Mouse (Mus musculus) adrenal gland (tissue): ENCODE measurements at regions not wholly inside any gene's neighbourhood (a gene's known extent, or its start where the extent isn't known, plus 50 kb on each side); places are given as distances from the start of the nearest gene placed in this dataset.

ENCODE experiments used
- intact Hi-C: fragments of 180-260 bp; cut with DNase I; formaldehyde crosslinking; loops from one replicate; pipeline ENCODE4 v1.15.1; 2025

DNA sequence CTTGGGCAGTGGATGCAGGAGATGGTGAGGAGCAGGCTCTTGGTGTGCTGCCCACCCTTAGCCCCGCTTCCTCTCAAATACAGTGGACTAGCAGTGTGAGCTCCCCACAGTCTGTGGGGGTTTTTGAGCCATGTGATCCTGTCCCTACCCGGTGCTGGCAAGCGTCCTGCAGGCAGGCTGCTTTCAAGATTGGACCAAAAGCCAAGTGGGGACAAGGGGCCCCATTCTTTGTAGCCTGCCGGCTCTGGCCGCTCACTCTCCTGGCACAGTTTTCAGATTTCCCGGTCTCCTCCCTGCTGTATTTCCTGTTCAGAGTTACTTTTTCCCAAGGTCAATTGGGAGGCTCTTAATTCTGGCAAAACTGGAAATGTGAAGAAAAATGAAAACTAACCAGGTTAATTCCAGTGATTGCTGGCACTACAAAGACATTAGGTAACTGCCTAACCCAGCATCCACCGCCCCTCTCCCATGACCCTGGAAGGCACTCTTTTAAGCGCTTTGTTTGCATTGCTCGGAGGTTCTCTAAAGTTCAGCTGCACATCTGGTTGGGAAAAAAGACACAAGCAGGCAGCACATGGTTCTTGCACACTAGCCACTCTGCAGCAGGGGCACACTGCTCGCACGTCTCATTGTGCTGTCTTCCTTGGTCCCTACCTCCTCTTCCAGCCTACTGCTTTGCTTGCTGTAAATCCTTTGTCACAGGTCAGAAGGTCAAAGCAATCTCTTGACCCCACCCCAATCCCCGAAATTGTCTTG is 105.6 kb downstream of the Rassf10 start:
- intact Hi-C loops, result no loop called here

DNA sequence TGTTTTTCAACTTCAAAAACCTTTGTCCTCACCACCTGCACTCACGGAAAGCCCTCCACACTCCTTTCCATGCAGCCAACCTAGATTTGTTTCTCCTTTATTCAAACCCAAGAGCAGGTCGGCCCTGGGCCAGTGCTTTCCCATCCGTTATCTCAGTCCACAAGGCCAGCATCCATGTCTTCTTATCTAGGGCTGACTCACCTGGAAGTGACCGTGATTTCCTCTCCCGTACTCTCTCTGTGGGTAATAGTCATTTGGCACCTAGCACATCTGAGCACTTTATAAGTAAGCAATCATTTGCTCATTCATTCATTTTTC is 106.2 kb downstream of the Rassf10 start:
- intact Hi-C loops, result no loop called here

DNA sequence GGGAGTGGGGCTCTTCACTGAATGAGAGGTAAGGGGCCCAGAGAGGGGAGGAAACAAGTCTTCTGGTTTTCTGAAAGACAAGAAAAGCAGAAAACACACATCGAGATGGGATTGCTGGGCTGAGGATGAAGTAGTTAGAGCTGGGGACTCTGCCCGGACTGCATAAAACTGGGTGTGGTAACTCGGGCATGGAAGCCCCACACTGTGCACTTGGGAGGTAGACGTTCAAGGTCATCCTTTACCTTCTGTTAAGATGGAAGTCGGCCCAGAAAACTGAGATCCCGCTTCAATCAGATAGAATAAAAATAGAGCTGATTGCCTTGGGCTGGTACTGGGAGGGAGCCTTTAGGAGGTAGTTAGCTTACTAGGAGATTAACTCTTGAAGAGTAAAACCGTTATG is 107.2 kb downstream of the Rassf10 start:
- intact Hi-C loops, result no loop called here

DNA sequence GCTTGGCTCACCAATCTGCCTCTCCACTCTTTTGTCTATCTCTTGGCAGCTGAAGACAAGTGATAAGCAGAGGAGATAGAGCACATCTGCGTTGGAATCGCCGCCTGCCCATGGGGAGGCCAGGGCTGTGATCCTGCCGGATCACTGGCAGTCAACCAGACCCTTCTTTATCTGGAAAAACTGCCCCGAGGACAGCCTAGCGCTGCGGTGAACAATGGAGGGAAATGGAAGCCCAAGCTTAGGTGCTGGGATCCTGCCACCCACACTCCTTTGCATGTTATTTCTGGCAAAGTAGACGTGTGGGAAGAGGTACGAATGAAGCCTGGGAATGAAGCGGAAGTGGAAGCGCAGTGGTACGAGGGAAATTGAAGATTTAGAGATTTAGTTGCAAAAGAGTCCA is 112.8 kb downstream of the Rassf10 start:
- intact Hi-C loops, result loop anchor here (5.0 kb wide), 1 partner anchor 61 kb away; no protein-coding TSS in a partner anchor

DNA sequence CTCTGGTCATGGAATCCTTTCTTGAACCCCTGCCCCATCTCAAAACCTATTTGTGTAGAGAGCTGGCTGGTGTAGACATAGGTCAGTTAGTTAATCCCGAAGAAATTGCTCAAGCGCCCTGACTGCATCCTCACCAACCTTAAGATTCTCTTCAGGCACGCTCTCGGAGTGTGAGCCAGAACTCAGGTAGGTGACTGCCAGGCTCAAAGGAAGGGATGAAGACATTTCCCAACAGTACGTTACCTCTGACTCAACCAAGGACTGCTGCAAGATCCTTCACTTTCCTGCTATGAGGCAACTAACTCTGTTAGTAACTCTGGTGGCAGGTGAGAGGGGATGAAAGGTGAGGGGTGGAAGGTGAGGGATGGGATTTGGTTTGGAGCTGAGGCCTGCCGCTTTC is 114.5 kb downstream of the Rassf10 start:
- intact Hi-C loops, result loop anchor here (5.0 kb wide), 1 partner anchor 59 kb away; no protein-coding TSS in a partner anchor

DNA sequence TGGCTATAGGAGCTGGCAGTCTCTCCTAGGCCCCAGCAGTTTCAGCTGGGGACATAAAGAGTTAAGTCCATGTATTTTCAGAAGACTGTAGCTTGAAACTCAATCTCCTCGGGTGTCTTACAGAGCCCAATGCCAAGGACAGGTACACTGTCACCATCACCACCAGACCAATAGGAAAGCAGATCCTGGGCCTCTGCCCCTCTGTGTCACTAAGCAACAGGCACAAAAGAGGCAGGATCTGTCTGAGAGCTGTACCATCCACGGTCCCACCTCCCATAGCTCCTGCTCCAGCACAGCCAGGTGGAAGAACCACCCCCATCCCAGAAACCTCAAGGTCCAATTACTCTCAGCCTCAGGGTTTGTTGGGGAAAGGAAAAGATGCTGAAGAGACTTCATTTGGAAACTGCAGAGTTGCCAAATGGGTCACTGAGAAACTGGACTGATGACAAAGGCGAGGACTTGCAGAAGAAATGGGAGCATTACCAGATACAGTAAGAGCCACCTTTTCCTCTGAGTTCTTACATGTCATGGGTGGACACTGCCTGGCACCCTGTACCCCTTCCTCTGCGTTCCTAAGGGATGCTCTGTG is 115.7 kb downstream of the Rassf10 start:
- intact Hi-C loops, result loop anchor here (5.0 kb wide), 1 partner anchor 58 kb away; no protein-coding TSS in a partner anchor

DNA sequence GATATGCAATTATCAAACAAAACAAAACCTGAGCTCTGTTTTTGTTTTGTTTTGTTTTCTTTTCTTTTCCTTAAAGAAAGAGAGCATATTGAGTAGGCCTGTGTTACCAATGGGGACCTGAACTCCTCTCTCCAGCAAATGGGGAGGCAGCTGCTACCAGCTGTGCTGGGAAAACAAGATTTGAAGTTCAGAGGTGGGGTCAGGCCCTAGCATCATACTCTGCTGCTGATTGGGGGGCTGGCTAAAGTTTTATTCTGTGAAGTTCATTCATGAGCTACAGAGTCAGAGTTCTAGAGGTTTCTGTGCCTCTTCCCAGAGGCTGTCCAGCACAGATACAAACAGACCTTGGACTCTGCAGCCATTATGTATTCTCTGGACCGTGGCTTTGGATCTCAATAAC is 117.7 kb downstream of the Rassf10 start:
- intact Hi-C loops, result no loop called here

DNA sequence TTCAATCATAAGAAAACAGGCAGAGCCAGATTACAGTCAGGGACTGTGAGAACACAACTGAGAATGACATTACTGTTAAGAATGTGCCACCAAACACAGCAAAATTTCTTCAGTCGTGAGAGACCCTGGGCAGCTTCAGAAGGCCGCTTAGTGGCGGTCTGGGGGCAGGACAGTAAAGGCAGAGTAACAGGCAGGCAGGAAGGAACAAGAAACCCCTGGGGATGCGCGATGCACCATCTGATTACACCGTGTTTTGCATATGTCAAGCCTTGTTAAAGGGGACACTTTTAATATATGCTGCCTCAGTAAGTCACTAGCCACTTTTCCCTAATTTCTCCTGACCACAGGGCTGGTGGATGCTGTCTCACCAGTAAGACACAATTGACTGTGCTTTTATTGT is 120.0 kb downstream of the Rassf10 start:
- intact Hi-C loops, result no loop called here

DNA sequence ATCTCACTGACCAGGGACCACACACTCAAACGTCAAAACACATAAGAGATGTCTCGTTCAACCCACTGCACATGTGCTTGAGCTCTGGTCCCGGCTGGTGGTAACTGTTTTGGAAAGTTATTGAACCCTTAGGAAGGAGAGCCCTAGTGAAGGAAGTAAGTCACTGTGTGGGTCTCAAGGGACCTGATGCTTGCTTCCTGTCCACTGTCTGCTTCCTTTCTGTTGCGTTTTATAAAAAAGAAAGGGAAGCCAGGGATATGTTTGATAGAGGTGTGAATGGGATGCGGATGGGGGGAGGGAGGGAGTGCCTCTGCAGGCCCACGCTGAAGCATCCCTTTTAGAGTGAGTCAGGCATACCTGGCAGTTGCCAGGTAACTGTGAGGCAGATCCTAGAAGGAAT is 121.6 kb downstream of the Rassf10 start:
- intact Hi-C loops, result no loop called here

DNA sequence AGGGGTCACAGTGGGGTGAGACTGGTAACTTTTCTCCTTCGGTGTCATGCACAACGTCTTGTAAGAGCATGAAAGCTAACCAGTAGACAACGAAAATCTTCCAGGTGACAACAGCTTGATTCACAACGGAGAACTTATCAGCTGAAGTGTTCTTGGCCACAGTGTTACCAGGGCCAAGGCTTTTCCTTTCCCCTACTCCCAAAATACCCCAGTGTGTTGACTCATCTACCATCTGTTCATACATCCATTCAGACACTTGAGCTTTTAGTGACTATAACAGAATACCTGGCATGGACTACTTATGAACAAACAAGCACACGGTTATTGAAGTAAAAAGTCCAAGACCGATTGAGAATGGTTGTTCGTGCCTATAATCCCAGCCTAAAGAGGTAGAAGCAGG is 122.5 kb downstream of the Rassf10 start:
- intact Hi-C loops, result no loop called here

DNA sequence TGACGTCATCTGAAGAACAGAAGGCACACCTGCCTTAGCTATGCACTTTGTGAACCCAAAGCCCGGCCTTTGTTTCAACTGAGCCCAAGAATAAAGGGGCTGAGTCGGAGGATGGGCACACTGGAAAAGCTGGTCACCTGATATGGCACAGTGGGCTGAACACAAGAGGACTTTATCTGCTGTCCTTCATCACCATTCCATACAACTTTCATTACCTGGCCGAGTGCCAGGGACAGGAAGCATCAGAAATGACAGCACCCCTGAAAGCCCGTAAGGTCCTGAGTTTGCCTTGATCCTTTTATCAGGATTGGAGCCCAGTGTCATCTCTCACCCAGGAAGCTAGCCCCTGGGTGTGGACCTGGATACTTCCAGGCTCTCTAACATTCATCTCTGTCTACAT is 126.1 kb upstream of the Arntl start:
- intact Hi-C loops, result no loop called here

DNA sequence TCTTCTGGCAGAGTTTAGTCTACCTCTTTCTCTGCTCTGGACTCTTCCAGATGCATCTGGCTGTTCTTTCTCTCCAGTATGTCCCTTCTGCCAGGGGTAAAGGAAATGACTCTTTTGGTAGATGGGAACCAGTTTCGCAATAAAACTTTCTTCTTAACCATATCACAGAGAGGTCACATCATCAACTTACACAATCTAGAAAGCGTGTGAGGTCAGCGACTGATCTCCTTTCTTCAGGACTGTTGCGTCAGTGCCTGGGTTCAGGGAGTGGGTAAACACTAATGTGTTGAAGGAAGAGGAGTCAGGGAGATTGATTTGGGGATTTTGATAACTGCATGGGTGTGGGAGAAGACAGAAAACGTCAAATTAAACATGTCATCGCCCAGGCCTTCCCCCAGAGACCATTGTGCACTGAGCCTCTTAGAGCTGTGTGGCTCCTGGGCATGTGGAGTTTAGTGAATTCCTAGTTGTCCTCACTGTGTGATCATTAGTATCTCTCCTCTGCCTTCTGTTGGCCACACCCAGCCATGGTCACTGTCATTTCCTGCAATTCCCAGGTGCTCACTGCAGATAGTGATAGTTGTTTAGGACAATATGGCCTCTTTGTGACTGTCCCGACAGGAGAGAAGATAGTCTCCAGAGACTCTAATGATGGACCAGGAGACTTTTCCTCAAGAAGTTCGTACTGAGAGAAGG is 122.2 kb upstream of the Arntl start:
- intact Hi-C loops, result no loop called here

DNA sequence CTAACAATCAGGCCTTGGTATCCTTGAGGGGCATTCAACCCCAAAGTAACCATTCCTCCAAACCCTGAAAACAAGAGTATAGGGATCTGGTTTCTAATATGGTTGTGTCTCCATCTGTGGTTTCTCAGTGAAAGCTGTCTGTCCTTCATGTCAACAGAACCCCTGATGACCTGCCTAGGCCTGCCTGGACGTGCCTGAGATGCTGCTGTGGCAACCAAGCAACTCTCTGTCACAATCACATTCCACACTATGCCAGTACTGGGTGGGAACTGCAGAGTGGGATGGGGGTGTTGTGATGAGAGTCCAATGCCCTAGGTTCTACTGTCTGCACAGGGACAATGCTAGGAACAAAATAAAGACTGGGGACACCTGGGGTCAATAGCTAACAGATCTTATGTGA is 121.1 kb upstream of the Arntl start:
- intact Hi-C loops, result no loop called here

DNA sequence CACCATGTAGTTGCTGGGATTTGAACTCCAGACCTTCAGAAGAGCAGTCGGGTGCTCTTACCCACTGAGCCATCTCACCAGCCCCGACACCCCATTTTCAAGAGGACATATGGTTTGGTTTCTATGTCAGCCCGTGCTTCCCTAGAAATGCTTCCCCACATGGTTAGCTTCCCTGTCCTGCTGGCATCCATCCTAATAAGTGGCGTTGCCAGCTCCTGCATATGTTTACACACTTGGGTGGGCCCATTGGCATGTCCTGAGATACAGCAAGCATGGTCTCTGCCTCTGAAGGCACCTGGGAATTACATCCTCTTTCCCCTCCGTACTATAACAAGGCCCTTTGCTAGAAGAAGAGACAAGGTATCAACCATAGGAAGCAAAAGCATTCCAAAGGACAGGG is 119.6 kb upstream of the Arntl start:
- intact Hi-C loops, result no loop called here

DNA sequence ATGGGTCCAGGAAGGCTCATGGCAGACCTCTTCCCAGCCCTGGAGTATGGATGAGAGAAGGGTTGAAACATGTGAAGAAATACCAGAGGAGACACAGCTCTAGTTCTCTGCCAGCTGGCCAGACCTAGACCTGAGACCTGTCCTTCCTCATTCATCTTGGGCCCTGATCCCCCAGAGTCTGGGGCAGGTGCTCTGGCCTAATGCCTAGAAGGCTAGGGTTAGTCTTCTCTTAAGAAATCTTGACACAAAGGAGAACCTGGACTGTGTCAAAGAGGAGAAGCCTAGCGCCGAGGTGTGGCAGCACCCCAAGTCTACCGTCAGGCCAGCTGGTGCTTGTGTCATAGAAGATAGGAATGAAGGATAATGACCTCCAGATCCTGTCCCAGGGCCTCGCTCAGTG is 118.2 kb upstream of the Arntl start:
- intact Hi-C loops, result no loop called here

DNA sequence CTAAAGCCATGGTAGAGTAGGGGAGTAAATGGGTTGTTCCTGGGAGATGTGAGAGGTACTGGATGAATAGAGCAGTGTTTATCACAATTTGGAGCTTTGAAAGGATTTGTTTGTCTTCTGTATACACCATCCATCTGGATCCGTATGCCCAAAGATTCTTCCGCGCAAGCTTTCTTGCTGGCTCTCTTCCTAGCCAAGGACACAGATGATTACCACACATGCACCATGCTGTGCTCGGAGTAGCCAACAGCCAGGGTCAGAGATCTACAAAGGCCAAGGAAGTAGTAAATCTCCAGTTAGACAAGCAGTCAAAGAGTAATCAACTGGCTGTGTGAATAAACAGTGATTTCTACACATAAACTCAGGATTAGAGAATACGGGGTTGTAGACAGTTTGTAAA is 113.3 kb upstream of the Arntl start:
- intact Hi-C loops, result no loop called here

DNA sequence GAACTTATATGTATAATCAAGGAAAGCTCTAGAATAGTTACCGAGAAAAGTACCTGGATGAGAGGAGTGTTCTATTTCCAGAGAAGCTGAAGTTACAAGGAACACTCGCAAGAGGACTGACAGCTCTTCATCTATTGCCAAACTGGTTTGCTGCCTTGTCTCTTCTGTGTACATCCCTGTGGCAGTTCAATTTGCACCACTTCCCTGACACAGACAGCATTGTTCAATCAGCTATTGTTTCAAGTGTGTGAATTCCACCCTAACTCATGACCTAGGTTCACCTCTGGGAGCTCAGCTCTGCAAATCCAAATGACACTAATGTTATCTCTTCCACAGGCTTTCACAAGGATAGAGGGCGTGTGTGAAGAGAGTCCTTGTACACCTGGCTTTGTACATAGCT is 112.2 kb upstream of the Arntl start:
- intact Hi-C loops, result no loop called here

DNA sequence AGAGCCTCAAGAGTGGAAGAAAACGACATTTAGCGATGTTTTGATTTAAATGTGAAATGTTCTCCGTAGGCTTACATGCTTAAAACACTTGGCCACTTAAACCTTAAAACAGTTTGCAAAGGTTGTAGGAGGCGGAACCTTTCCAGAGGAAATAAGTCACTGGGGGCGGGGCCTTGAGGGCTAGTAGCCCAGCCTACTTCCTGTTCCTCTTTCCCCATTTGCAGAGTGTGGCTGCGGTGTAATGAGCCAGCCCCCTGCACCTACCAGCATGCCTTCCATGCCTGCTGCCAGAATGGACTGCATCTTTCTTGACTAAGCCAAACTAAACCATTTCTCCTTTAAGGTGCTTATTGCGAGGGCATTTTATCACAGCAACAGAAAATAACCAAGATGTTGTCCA is 103.0 kb upstream of the Arntl start:
- intact Hi-C loops, result no loop called here

DNA sequence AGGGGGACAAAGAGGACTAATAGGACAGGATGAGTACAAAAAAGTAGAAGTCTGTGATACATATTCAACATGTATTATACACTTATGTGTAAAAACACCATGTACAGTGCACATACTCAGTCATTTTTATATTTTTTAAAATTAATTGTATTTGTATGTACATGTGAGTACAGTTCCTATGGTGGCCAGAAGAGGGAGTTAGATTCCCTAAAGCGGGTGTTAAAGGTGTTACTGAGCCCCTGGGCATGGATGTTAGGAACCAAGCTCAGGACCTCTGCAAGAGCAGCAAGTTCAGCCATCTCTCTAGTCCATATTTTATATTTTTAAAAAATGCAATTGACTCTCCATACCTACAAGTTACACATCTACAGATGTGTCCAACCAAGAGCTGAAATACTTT is 101.9 kb upstream of the Arntl start:
- intact Hi-C loops, result no loop called here

DNA sequence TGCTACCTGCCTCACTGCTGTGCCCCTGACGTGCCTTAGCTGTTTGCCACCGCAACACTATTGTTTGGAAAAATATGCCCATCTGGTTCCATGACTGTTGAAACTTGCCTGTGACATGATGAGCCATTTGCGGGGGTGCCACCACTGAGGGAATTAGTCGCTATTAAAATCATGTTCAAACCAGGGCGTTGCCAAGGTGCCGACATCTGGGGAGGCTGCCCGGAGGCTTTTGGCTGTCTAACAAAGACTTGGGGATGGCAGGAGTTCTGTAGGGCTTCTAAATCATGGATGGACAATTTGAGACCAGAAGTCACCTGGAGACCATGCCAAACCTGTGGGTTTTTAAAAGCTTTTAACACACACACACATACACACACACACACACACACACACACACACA is 100.5 kb upstream of the Arntl start:
- intact Hi-C loops, result no loop called here

DNA sequence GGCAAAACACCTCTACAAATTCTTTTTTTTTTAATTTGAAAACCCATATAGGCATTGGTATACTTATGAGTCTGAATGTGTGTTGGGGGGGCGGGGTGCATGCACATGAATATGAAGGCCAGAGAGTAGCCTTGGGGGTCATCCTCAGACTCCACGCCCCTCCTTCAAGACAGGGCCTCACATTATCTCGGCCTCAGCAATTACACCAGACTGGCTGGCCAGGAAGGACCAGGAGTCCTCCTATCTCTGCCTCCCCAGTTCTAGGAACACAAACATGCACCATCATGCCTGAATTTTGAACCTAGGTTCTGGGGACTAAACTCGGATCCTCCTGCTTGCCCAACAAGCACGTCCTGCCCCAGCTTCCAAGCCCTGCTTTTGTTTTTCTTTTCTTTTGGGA is 99.3 kb upstream of the Arntl start:
- intact Hi-C loops, result no loop called here

DNA sequence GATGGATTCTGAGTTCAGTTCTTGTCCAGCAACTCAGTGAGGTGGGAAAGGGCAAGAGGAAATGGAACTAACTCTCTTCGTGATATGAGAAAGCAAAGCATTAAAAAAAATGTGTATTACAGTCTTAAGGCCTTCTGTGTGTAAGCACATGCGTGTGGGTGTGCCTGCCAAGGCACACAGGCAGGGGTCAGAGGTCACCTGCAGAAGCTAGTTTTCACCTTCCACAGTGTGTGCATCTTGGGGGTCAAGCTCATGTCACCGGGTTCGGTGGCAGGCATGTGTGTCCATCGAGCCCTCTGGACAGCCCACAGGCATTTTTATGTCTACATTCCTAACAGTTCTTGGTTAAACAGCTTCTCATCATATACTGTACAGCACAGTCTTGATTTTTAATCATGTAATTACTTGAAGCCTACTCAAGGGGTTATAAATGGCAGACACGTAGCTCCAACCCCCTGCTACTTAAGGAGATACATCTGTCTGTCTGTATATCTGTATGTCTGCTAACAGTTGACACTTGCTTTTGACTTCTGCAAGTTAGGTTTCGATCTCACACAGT is 98.7 kb upstream of the Arntl start:
- intact Hi-C loops, result no loop called here

DNA sequence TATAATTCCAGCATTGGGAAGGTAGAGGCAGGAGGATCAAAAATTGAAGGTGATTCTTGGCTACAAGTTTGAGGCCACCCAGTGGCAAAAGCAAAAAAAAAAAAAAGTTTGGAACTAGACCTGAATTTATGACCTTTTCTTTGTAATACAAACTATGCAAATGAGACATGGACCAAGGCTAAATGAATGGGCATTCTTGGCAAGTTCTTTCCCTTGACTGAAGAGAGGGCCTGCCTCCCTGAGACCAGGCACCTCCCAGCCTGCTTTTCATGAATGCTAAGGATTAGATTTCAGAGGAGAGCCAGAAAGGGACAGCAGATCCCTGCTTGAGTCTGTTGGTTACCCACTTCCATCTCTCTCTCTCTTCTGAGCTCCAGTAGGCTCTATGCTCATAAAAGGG is 97.8 kb upstream of the Arntl start:
- intact Hi-C loops, result no loop called here
